Mouse (Mus musculus): ENCODE measurements around the gene Ccdc194. TPM values are rescaled to one million over a fixed set of nuclear protein-coding genes. Genes with fewer than 3 reads are reported as not detected.

Ccdc194 gene
- 0.30 and 0.71 TPM in 2 replicates for polyA plus RNA-seq (2014; fragmentation: Nextera tagmentation; extraction: Ambion mirVana)

GRCm38 (mm10) chr8:71525226-71526050, at the start of gene Ccdc194:
Ccdc194 (minus strand) TSS chr8:71525711.
- DNase-seq (ENCODE audit: low spot score) (peak; percentile 56), ATAC-seq (ENCODE audit: insufficient number of reproducible peaks, low FRiP score, low TSS enrichment, low read depth) (no peak)
- peaks cover 3% of the 10 kb centered on the region; the same call in 1 of the 2 replicates for H3K4me1 ChIP-seq (ENCODE audit: control insufficient read depth, insufficient read depth, low read length)
- peaks cover 15% of the 10 kb centered on the region for H3K27me3 ChIP-seq (ENCODE audit: control insufficient read depth, insufficient read depth, low read length)
- peak within 1 kb of the TSS; percentile 27; the same call in 1 of the 2 replicates for H3K4me2 ChIP-seq (ENCODE audit: low read depth, severe bottlenecking)
- no peaks in the 10 kb centered on the region for H3K9me3 ChIP-seq (ENCODE audit: control insufficient read depth, low read length)
- peak within 1 kb of the TSS; percentile 14; the same call in 1 of the 2 replicates for H3K9ac ChIP-seq (ENCODE audit: low read length)
- 5% methylated on average over 46 of the region's 46 CpGs for WGBS
- peak within 1 kb of the TSS; percentile 22 for H3K4me3 ChIP-seq (ENCODE audit: low read depth, low read length)
- no peak within 1 kb of the TSS for H3K27ac ChIP-seq (replicated peaks; ENCODE audit: low read depth, low read length)
- no peaks in the 10 kb centered on the region for H3K36me3 ChIP-seq (ENCODE audit: control insufficient read depth, insufficient read depth, low read length)

- H3K4me3 ChIP-seq (ENCODE audit: low read depth, low read length), result no peak overlapping the region
- H3K36me3 ChIP-seq (ENCODE audit: control insufficient read depth, insufficient read depth, low read length), result no peaks in the 10 kb centered on the region
- H3K27ac ChIP-seq (replicated peaks; ENCODE audit: low read depth, low read length), result no peak overlapping the region
- no peak for ATAC-seq (ENCODE audit: insufficient number of reproducible peaks, low FRiP score, low TSS enrichment, low read depth)
- 74% methylated on average over 1 of the region's 1 CpGs for WGBS
- no peak overlapping the region for H3K4me2 ChIP-seq (ENCODE audit: low read depth, severe bottlenecking)
- no peak for DNase-seq (ENCODE audit: low spot score)
- no peaks in the 10 kb centered on the region for H3K27me3 ChIP-seq (ENCODE audit: control insufficient read depth, insufficient read depth, low read length)
- H3K4me1 ChIP-seq (ENCODE audit: control insufficient read depth, insufficient read depth, low read length), result 0 out of 2 replicates have a peak, but pooled peaks cover 3% of the 10 kb centered on the region
- no peaks in the 10 kb centered on the region for H3K9me3 ChIP-seq (ENCODE audit: control insufficient read depth, low read length)
- H3K9ac ChIP-seq (ENCODE audit: low read length), result no peak overlapping the region
Measured at GRCm38 (mm10) chr8:71575020-71575419, 49.5 kb upstream of the Ccdc194 start.

GRCm38 (mm10) chr8:71574426-71574825, 48.9 kb upstream of the Ccdc194 start:
- H3K4me2 ChIP-seq (ENCODE audit: low read depth, severe bottlenecking), result no peak overlapping the region
- ATAC-seq (ENCODE audit: insufficient number of reproducible peaks, low FRiP score, low TSS enrichment, low read depth) (no peak), DNase-seq (ENCODE audit: low spot score) (no peak)
- no peak overlapping the region for H3K9ac ChIP-seq (ENCODE audit: low read length)
- H3K4me1 ChIP-seq (ENCODE audit: control insufficient read depth, insufficient read depth, low read length), result 0 out of 2 replicates have a peak, but pooled peaks cover 3% of the 10 kb centered on the region
- 76% methylated on average over 7 of the region's 7 CpGs for WGBS
- no peak overlapping the region for H3K4me3 ChIP-seq (ENCODE audit: low read depth, low read length)
- H3K36me3 ChIP-seq (ENCODE audit: control insufficient read depth, insufficient read depth, low read length), result no peaks in the 10 kb centered on the region
- no peaks in the 10 kb centered on the region for H3K27me3 ChIP-seq (ENCODE audit: control insufficient read depth, insufficient read depth, low read length)
- H3K27ac ChIP-seq (replicated peaks; ENCODE audit: low read depth, low read length), result no peak overlapping the region
- H3K9me3 ChIP-seq (ENCODE audit: control insufficient read depth, low read length), result no peaks in the 10 kb centered on the region

- DNase-seq (ENCODE audit: low spot score) (no peak), ATAC-seq (ENCODE audit: insufficient number of reproducible peaks, low FRiP score, low TSS enrichment, low read depth) (no peak)
- no peak overlapping the region for H3K4me3 ChIP-seq (ENCODE audit: low read depth, low read length)
- H3K4me2 ChIP-seq (ENCODE audit: low read depth, severe bottlenecking), result no peak overlapping the region
- H3K27ac ChIP-seq (replicated peaks; ENCODE audit: low read depth, low read length), result no peak overlapping the region
- H3K9ac ChIP-seq (ENCODE audit: low read length), result no peak overlapping the region
- WGBS, result 87% methylated on average over 9 of the region's 9 CpGs
- H3K36me3 ChIP-seq (ENCODE audit: control insufficient read depth, insufficient read depth, low read length), result no peaks in the 10 kb centered on the region
- peaks cover 8% of the 10 kb centered on the region; the same call in 1 of the 2 replicates for H3K4me1 ChIP-seq (ENCODE audit: control insufficient read depth, insufficient read depth, low read length)
- no peaks in the 10 kb centered on the region for H3K9me3 ChIP-seq (ENCODE audit: control insufficient read depth, low read length)
- peaks cover 7% of the 10 kb centered on the region; the same call in 1 of the 2 replicates for H3K27me3 ChIP-seq (ENCODE audit: control insufficient read depth, insufficient read depth, low read length)
Measured at GRCm38 (mm10) chr8:71572847-71573633, 47.5 kb upstream of the Ccdc194 start.

GRCm38 (mm10) chr8:71572077-71572476, 46.6 kb upstream of the Ccdc194 start:
- Histone ChIP-seq H3K9me3 (ENCODE audit: control insufficient read depth, low read length) (no peaks in the 10 kb centered on the region), H3K27ac (replicated peaks; ENCODE audit: low read depth, low read length) (no peak overlapping the region), H3K9ac (ENCODE audit: low read length) (no peak overlapping the region), H3K4me1 (ENCODE audit: control insufficient read depth, insufficient read depth, low read length) (peaks cover 8% of the 10 kb centered on the region; the same call in 1 of the 2 replicates), H3K4me3 (ENCODE audit: low read depth, low read length) (no peak overlapping the region), H3K36me3 (ENCODE audit: control insufficient read depth, insufficient read depth, low read length) (no peaks in the 10 kb centered on the region), H3K4me2 (ENCODE audit: low read depth, severe bottlenecking) (no peak overlapping the region), H3K27me3 (ENCODE audit: control insufficient read depth, insufficient read depth, low read length) (peaks cover 12% of the 10 kb centered on the region; the same call in 1 of the 2 replicates)
- ATAC-seq (ENCODE audit: insufficient number of reproducible peaks, low FRiP score, low TSS enrichment, low read depth) (no peak), DNase-seq (ENCODE audit: low spot score) (no peak)
- WGBS, result 90% methylated on average over 2 of the region's 2 CpGs

- H3K4me3 ChIP-seq (ENCODE audit: low read depth, low read length), result peak overlapping the region; percentile 65
- no peaks in the 10 kb centered on the region for H3K36me3 ChIP-seq (ENCODE audit: control insufficient read depth, insufficient read depth, low read length)
- ATAC-seq (ENCODE audit: insufficient number of reproducible peaks, low FRiP score, low TSS enrichment, low read depth) (peak; percentile 89), DNase-seq (ENCODE audit: low spot score) (peak; percentile 93)
- H3K27ac ChIP-seq (replicated peaks; ENCODE audit: low read depth, low read length), result no peak overlapping the region
- WGBS, result under 1% methylated on average over 41 of the region's 41 CpGs
- H3K4me2 ChIP-seq (ENCODE audit: low read depth, severe bottlenecking), result peak overlapping the region; percentile 86
- H3K27me3 ChIP-seq (ENCODE audit: control insufficient read depth, insufficient read depth, low read length), result peaks cover 12% of the 10 kb centered on the region; the same call in 1 of the 2 replicates
- H3K9ac ChIP-seq (ENCODE audit: low read length), result peak overlapping the region; percentile 56
- peaks cover 8% of the 10 kb centered on the region; the same call in 1 of the 2 replicates for H3K4me1 ChIP-seq (ENCODE audit: control insufficient read depth, insufficient read depth, low read length)
- H3K9me3 ChIP-seq (ENCODE audit: control insufficient read depth, low read length), result no peaks in the 10 kb centered on the region
Measured at GRCm38 (mm10) chr8:71570291-71570954, 44.9 kb upstream of the Ccdc194 start.

GRCm38 (mm10) chr8:71569366-71570290, 44.1 kb upstream of the Ccdc194 start:
- Histone ChIP-seq H3K4me3 (ENCODE audit: low read depth, low read length) (peak overlapping the region; percentile 65), H3K4me2 (ENCODE audit: low read depth, severe bottlenecking) (peak overlapping the region; percentile 86), H3K36me3 (ENCODE audit: control insufficient read depth, insufficient read depth, low read length) (no peaks in the 10 kb centered on the region), H3K4me1 (ENCODE audit: control insufficient read depth, insufficient read depth, low read length) (peaks cover 8% of the 10 kb centered on the region; the same call in 1 of the 2 replicates), H3K27me3 (ENCODE audit: control insufficient read depth, insufficient read depth, low read length) (peaks cover 12% of the 10 kb centered on the region; the same call in 1 of the 2 replicates), H3K27ac (replicated peaks; ENCODE audit: low read depth, low read length) (peak overlapping the region; percentile 50; the same call in 1 of the 2 replicates), H3K9ac (ENCODE audit: low read length) (peak overlapping the region; percentile 48; the same call in 1 of the 2 replicates), H3K9me3 (ENCODE audit: control insufficient read depth, low read length) (no peaks in the 10 kb centered on the region)
- ATAC-seq (ENCODE audit: insufficient number of reproducible peaks, low FRiP score, low TSS enrichment, low read depth) (peak; percentile 69), DNase-seq (ENCODE audit: low spot score) (peak; percentile 90)
- under 1% methylated on average over 51 of the region's 51 CpGs for WGBS
